8 mouse cellular contexts compared by ENCODE assay signal in genomic region chr1:35869381-35870143, GRCm38 (mm10).
DNase-seq lines count a peak whose midpoint lies in the region.

No protein-coding gene starts in this region.

- H3K27ac ChIP-seq in midbrain, embryonic 10.5 days (replicated peaks) = peak overlapping the region; percentile 83

- no peaks in the 10 kb centered on the region for H3K27me3 ChIP-seq in midbrain, embryonic 10.5 days (ENCODE audit: low read depth, poor library complexity, severe bottlenecking)

- H3K4me1 ChIP-seq in midbrain, embryonic 10.5 days = peaks cover 20% of the 10 kb centered on the region

- no peaks in the 10 kb centered on the region for H3K36me3 ChIP-seq in midbrain, embryonic 10.5 days

- peak overlapping the region; percentile 30; the same call in 1 of the 2 replicates for H3K4me3 ChIP-seq in midbrain, embryonic 10.5 days

- peak; percentile 71 to 79 for DNase-seq in cerebellum, postnatal 10 days
- no peak for DNase-seq in cerebellum, adult 11 months
- peak; percentile 13 for DNase-seq in c-Kit-positive CD71-positive TER-119-positive erythroid progenitor cells, embryonic 14.5 days (ENCODE audit: low spot score)
- peak; percentile 74 to 84 for DNase-seq in frontal cortex, postnatal 14 days (ENCODE audit: low spot score in 2 of 2)
- DNase-seq in hindlimb bud, embryonic 11.5 days (ENCODE audit: extremely low spot score, low read depth, low spot score) = peak; percentile 60
- peak; percentile 79 to 90 for DNase-seq in left cerebral cortex, postnatal 10 days (ENCODE audit: extremely low spot score in 1 of 2, low spot score in 2 of 2)
- peak; percentile 91 for DNase-seq in midbrain, embryonic 10.5 days (ENCODE audit: low spot score)
- DNase-seq in skeletal muscle tissue, adult 2 months (ENCODE audit: low read depth, low spot score) = peak; percentile 59

- H3K9me3 ChIP-seq in midbrain, embryonic 10.5 days (replicated peaks) = no peaks in the 10 kb centered on the region

- intact Hi-C loops in left cerebral cortex, postnatal 10 days (cut with DNase I) = loop anchor here (10.0 kb wide), 1 partner anchor 195 kb away; the partner anchor contains the start of gene Hs6st1

- 31% methylated on average over 17 of the region's 17 CpGs for WGBS in midbrain, embryonic 10.5 days
